In genomic region chr2:104743160-104743559, GRCm38 (mm10) we compare ENCODE assay signal across 8 mouse cellular contexts. TPM values are rescaled to one million over a fixed set of nuclear protein-coding genes. Genes with fewer than 3 reads are reported as not detected.
A peak's percentile ranks its signal among the peaks of the same experiment; 100 is the strongest.
DNase-seq lines count a peak whose midpoint lies in the region; ATAC-seq lines count a peak whose summit lies in the region.

No protein-coding gene starts in this region.

- WGBS in forebrain, embryonic 16.5 days: 19% methylated on average over 7 of the region's 7 CpGs
- WGBS in kidney, embryonic 16.5 days: 6% methylated on average over 7 of the region's 7 CpGs

- peak; percentile 64 for DNase-seq in heart, adult 11 months
- no peak for DNase-seq in heart, adult 9 months (ENCODE audit: low spot score in 2 of 2)
- DNase-seq in lung, postnatal 36 days: peak; percentile 54
- DNase-seq in B cell, adult 2 months: no peak
- no peak for DNase-seq in thymus, postnatal 14 days

- no peaks in the 10 kb centered on the region for H3K9me3 ChIP-seq in forebrain, embryonic 16.5 days (ENCODE audit: control insufficient read depth, low read length)
- no peaks in the 10 kb centered on the region for H3K9me3 ChIP-seq in kidney, embryonic 16.5 days (ENCODE audit: low read length)

- peaks cover 2% of the 10 kb centered on the region for H3K27me3 ChIP-seq in forebrain, embryonic 16.5 days (replicated peaks; ENCODE audit: control insufficient read depth, insufficient read depth, low read length)
- H3K27me3 ChIP-seq in kidney, embryonic 16.5 days (ENCODE audit: insufficient read depth, low read length): no peaks in the 10 kb centered on the region

- H3K4me2 ChIP-seq in forebrain, embryonic 16.5 days (ENCODE audit: low read length): peak overlapping the region; percentile 98
- H3K4me2 ChIP-seq in kidney, embryonic 16.5 days (replicated peaks; ENCODE audit: low read depth, low read length): peak overlapping the region; percentile 85

- H3K4me3 ChIP-seq in forebrain, embryonic 16.5 days (replicated peaks; ENCODE audit: low read length): peak overlapping the region; percentile 79
- H3K4me3 ChIP-seq in kidney, embryonic 16.5 days (ENCODE audit: low read length): peak overlapping the region; percentile 78

- peaks cover 19% of the 10 kb centered on the region for H3K4me1 ChIP-seq in forebrain, embryonic 16.5 days (replicated peaks; ENCODE audit: control insufficient read depth, insufficient read depth, low read length)
- peaks cover 31% of the 10 kb centered on the region for H3K4me1 ChIP-seq in kidney, embryonic 16.5 days (ENCODE audit: insufficient read depth, low read length)

- no peak for ATAC-seq in forebrain, embryonic 16.5 days
- peak; percentile 74 for ATAC-seq in kidney, embryonic 16.5 days (ENCODE audit: low FRiP score, low TSS enrichment)
- no peak for ATAC-seq in CD4-positive, CD25-positive, alpha-beta regulatory T cell, adult 4 months

- H3K9ac ChIP-seq in forebrain, embryonic 16.5 days (replicated peaks; ENCODE audit: low read depth, low read length): peak overlapping the region; percentile 72; the same call in 1 of the 2 replicates
- peak overlapping the region; percentile 86 for H3K9ac ChIP-seq in kidney, embryonic 16.5 days (replicated peaks; ENCODE audit: low read length)

- H3K36me3 ChIP-seq in forebrain, embryonic 16.5 days (ENCODE audit: control insufficient read depth, insufficient read depth): no peaks in the 10 kb centered on the region
- no peaks in the 10 kb centered on the region for H3K36me3 ChIP-seq in kidney, embryonic 16.5 days (ENCODE audit: insufficient read depth, low read length)

- no peak overlapping the region for H3K27ac ChIP-seq in forebrain, embryonic 16.5 days (ENCODE audit: low read length)
- H3K27ac ChIP-seq in kidney, embryonic 16.5 days (ENCODE audit: low read length): peak overlapping the region; percentile 93

RNA-seq across cellular contexts. Expression of gene Depdc7, which starts 0.5 kb away (rescaled TPM):
- polyA plus RNA-seq in forebrain, embryonic 16.5 days (2015; fragmentation: Nextera tagmentation; extraction: Ambion mirVana): 1.9 and 2.4 TPM in 2 replicates
- 24.2 and 26.1 TPM in 2 replicates for polyA plus RNA-seq in kidney, embryonic 16.5 days (2015; fragmentation: Nextera tagmentation; extraction: Ambion mirVana)
- not detected for polyA plus RNA-seq in CD4-positive, CD25-positive, alpha-beta regulatory T cell, adult 4 months (2017; shearing (Covaris generic))

RNA-seq across cellular contexts. Expression of gene Pin1rt1, which starts 27.0 kb away (rescaled TPM):
- polyA plus RNA-seq in forebrain, embryonic 16.5 days (2015; fragmentation: Nextera tagmentation; extraction: Ambion mirVana): 0.18 TPM in 1 of 2 replicates, not detected in the other
- polyA plus RNA-seq in kidney, embryonic 16.5 days (2015; fragmentation: Nextera tagmentation; extraction: Ambion mirVana): 0.19 TPM in 1 of 2 replicates, not detected in the other
- not detected for polyA plus RNA-seq in CD4-positive, CD25-positive, alpha-beta regulatory T cell, adult 4 months (2017; shearing (Covaris generic))

RNA-seq across cellular contexts. Expression of gene Tcp11l1, which starts 31.2 kb away (rescaled TPM):
- 51.0 and 54.0 TPM in 2 replicates for polyA plus RNA-seq in forebrain, embryonic 16.5 days (2015; fragmentation: Nextera tagmentation; extraction: Ambion mirVana)
- 31.4 and 36.8 TPM in 2 replicates for polyA plus RNA-seq in kidney, embryonic 16.5 days (2015; fragmentation: Nextera tagmentation; extraction: Ambion mirVana)
- polyA plus RNA-seq in CD4-positive, CD25-positive, alpha-beta regulatory T cell, adult 4 months (2017; shearing (Covaris generic)): under 1 TPM in 1 of 2 experiments, not detected in 1; 0.73 TPM

Comparison
In these comparisons a context has a peak if more than half of its experiments do, and no peak if none do; other contexts are left out.
1. DNase-seq: peak in heart, adult 11 months (single experiment) and lung, postnatal 36 days (single experiment); none in heart, adult 9 months (0 of 2), B cell, adult 2 months (0 of 2) and thymus, postnatal 14 days (single experiment).
2. RNA of gene Tcp11l1, which starts 31.2 kb away (polyA plus RNA-seq): 51.0 to 54.0 TPM in forebrain, embryonic 16.5 days and 31.4 to 36.8 TPM in kidney, embryonic 16.5 days; 0.73 TPM in CD4-positive, CD25-positive, alpha-beta regulatory T cell, adult 4 months; every median in the first group is over 10 times any median in the second.